ENCODE assay signal across 8 mouse cellular contexts in the genomic region with DNA sequence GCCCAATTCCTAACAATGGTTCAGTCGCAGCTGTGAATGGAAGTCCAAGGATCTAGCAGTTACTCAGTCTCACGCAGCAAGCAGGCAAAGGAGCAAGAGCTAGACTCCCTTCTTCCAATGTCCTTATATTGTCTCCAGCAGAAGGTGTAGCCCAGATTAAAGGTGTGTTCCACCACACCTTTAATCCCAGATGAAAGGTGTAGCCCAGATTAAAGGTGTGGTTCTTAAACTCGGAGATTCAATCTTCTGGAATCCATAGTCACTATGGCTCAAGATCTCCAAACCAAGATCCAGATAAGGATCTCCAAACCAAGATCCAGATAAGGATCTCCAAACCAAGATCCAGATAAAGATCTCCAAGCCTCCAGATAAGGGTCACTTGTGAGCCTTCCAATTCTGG. TPM values are rescaled to one million over a fixed set of nuclear protein-coding genes. Genes with fewer than 3 reads are reported as not detected.
DNase-seq lines count a peak whose midpoint lies in the region; ATAC-seq and TF ChIP-seq lines count a peak whose summit lies in the region.
"Not testable (repeated sequence)": the region's sequence is repeated elsewhere in the genome, so short reads cannot be mapped to it uniquely, and the experiment has no call there.

TSS of gene Gnpnat1 (minus strand) at position 101 of the 400 bp plus-strand sequence.

- WGBS in embryonic facial prominence, embryonic 14.5 days = 79% methylated on average over 2 of the region's 3 CpGs
- WGBS in hindbrain, embryonic 14.5 days = 83% methylated on average over 1 of the region's 3 CpGs
- WGBS in limb, embryonic 14.5 days = 94% methylated on average over 1 of the region's 3 CpGs
- WGBS in midbrain, embryonic 10.5 days = 82% methylated on average over 2 of the region's 3 CpGs
- WGBS in stomach, embryonic 15.5 days = 80% methylated on average over 2 of the region's 3 CpGs

- not testable (repeated sequence) for H3K36me3 ChIP-seq in embryonic facial prominence, embryonic 14.5 days (ENCODE audit: control insufficient read depth, insufficient read depth, low read length); hindbrain, embryonic 14.5 days (replicated peaks; ENCODE audit: control insufficient read depth, insufficient read depth); limb, embryonic 14.5 days (ENCODE audit: control insufficient read depth, insufficient read depth, low read length); midbrain, embryonic 10.5 days; stomach, embryonic 15.5 days

- DNase-seq in adrenal gland, adult 8-10 months; embryonic facial prominence, embryonic 14.5 days (ENCODE audit: low spot score); heart, adult 8-10 months (ENCODE audit: low spot score); hindbrain, embryonic 14.5 days (ENCODE audit: low spot score); layer of hippocampus, adult 8-10 months (ENCODE audit: low spot score in 2 of 2); limb, embryonic 14.5 days (ENCODE audit: low spot score); midbrain, embryonic 10.5 days (ENCODE audit: low spot score): not testable (repeated sequence)

- H3K27ac ChIP-seq in embryonic facial prominence, embryonic 14.5 days (replicated peaks; ENCODE audit: low read depth, low read length); hindbrain, embryonic 14.5 days; limb, embryonic 14.5 days (replicated peaks; ENCODE audit: low read depth, low read length); midbrain, embryonic 10.5 days (replicated peaks); stomach, embryonic 15.5 days: not testable (repeated sequence)

- not testable (repeated sequence) for H3K9ac ChIP-seq in embryonic facial prominence, embryonic 14.5 days (ENCODE audit: low read depth, low read length); hindbrain, embryonic 14.5 days; limb, embryonic 14.5 days (ENCODE audit: low read depth, low read length, severe bottlenecking); stomach, embryonic 15.5 days

- not testable (repeated sequence) for H3K4me1 ChIP-seq in embryonic facial prominence, embryonic 14.5 days (ENCODE audit: control insufficient read depth, insufficient read depth, low read length); hindbrain, embryonic 14.5 days (replicated peaks; ENCODE audit: control insufficient read depth, insufficient read depth, low read length); limb, embryonic 14.5 days (ENCODE audit: control insufficient read depth, insufficient read depth, low read length); midbrain, embryonic 10.5 days; stomach, embryonic 15.5 days

- ATAC-seq in embryonic facial prominence, embryonic 14.5 days (ENCODE audit: low read depth); hindbrain, embryonic 14.5 days (ENCODE audit: low FRiP score); limb, embryonic 14.5 days (ENCODE audit: low FRiP score, low read depth); stomach, embryonic 15.5 days (ENCODE audit: insufficient read depth, low FRiP score, low read depth): not testable (repeated sequence)

- H3K9me3 ChIP-seq in embryonic facial prominence, embryonic 14.5 days (ENCODE audit: control insufficient read depth, low read length); hindbrain, embryonic 14.5 days (ENCODE audit: control insufficient read depth, low read length); limb, embryonic 14.5 days (ENCODE audit: control insufficient read depth, low read length); midbrain, embryonic 10.5 days (replicated peaks); stomach, embryonic 15.5 days: not testable (repeated sequence)

- H3K4me3 ChIP-seq in embryonic facial prominence, embryonic 14.5 days (ENCODE audit: low read depth, low read length); hindbrain, embryonic 14.5 days (replicated peaks; ENCODE audit: low read length); limb, embryonic 14.5 days (replicated peaks; ENCODE audit: low read length); midbrain, embryonic 10.5 days; stomach, embryonic 15.5 days (replicated peaks): not testable (repeated sequence)

- not testable (repeated sequence) for TF ChIP-seq POLR2A in limb, embryonic 14.5 days (IDR thresholded peaks at IDR 0.05; ENCODE audit: borderline replicate concordance, extremely low read depth, insufficient read depth, insufficient read length)

- H3K4me2 ChIP-seq in embryonic facial prominence, embryonic 14.5 days (ENCODE audit: low read depth, low read length); hindbrain, embryonic 14.5 days (replicated peaks); limb, embryonic 14.5 days (replicated peaks; ENCODE audit: low read depth, low read length, severe bottlenecking); stomach, embryonic 15.5 days: not testable (repeated sequence)

- not testable (repeated sequence) for H3K27me3 ChIP-seq in embryonic facial prominence, embryonic 14.5 days (replicated peaks; ENCODE audit: control insufficient read depth, insufficient read depth, low read length); hindbrain, embryonic 14.5 days (ENCODE audit: control insufficient read depth, insufficient read depth, low read length); limb, embryonic 14.5 days (ENCODE audit: control insufficient read depth, insufficient read depth, low read length); midbrain, embryonic 10.5 days (ENCODE audit: low read depth, poor library complexity, severe bottlenecking); stomach, embryonic 15.5 days (replicated peaks)

RNA-seq across cellular contexts. Expression of gene Gnpnat1, which starts in this region (rescaled TPM):
- 10 to 100 TPM; 26.6 to 37.7 (median 31.8) TPM for total RNA-seq in adrenal gland, adult 8-10 months (2022)
- polyA plus RNA-seq in embryonic facial prominence, embryonic 14.5 days (2014; fragmentation: Nextera tagmentation; extraction: Ambion mirVana) = 51.1 and 55.5 TPM in 2 replicates
- 10 to 100 TPM; 11.5 to 13.3 (median 12.3) TPM for total RNA-seq in heart, adult 8-10 months (2022)
- polyA plus RNA-seq in hindbrain, embryonic 14.5 days (2014; fragmentation: Nextera tagmentation; extraction: Ambion mirVana) = 29.5 and 30.2 TPM in 2 replicates
- 10 to 100 TPM; 13.3 to 21.1 (median 17.1) TPM for total RNA-seq in layer of hippocampus, adult 8-10 months (2022)
- 19.8 and 20.4 TPM in 2 replicates for polyA plus RNA-seq in limb, embryonic 14.5 days (2012; rRNA removed)
- 46.5 and 46.9 TPM in 2 replicates for polyA plus RNA-seq in limb, embryonic 14.5 days (2014; fragmentation: Nextera tagmentation; extraction: Ambion mirVana)
- 37.8 and 42.4 TPM in 2 replicates for polyA plus RNA-seq in midbrain, embryonic 10.5 days (2016; fragmentation: Nextera tagmentation; extraction: Ambion mirVana)
- 55.8 and 56.4 TPM in 2 replicates for polyA plus RNA-seq in stomach, embryonic 15.5 days (2015; fragmentation: Nextera tagmentation; extraction: Ambion mirVana)
